Mouse (Mus musculus) embryo, embryonic 10 days (tissue): ENCODE results near the gene Fam124a.
"Not testable (repeated sequence)": the region's sequence is repeated elsewhere in the genome, so short reads cannot be mapped to it uniquely, and the experiment has no call there.

Experiments used
- DNase-seq: peaks from one replicate; pipeline ENCODE4 v3.0.0-alpha.2; 2015; ENCODE audit warnings: low spot score

Fam124a gene

GRCm38 (mm10) chr14:62555309-62555829 lies at the start of gene Fam124a:
Gene Fam124a (plus strand): TSS chr14:62555737.
- DNase-seq = peak; percentile 84

GRCm38 (mm10) chr14:62506261-62506660 lies 49.3 kb upstream of the Fam124a start:
- no peak for DNase-seq

GRCm38 (mm10) chr14:62509350-62509749 lies 46.2 kb upstream of the Fam124a start:
- DNase-seq = no peak

GRCm38 (mm10) chr14:62512845-62513244 lies 42.7 kb upstream of the Fam124a start:
- no peak for DNase-seq

GRCm38 (mm10) chr14:62530951-62531350 lies 24.6 kb upstream of the Fam124a start:
- DNase-seq = no peak

- DNase-seq = no peak
These were observed 19.4 kb upstream of the Fam124a start for GRCm38 (mm10) chr14:62536127-62536526.

GRCm38 (mm10) chr14:62536988-62537387 lies 18.5 kb upstream of the Fam124a start:
- DNase-seq = no peak

- DNase-seq = no peak
These were observed 15.7 kb upstream of the Fam124a start for GRCm38 (mm10) chr14:62539834-62540233.

GRCm38 (mm10) chr14:62541751-62542150 lies 13.8 kb upstream of the Fam124a start:
- DNase-seq = no peak

- no peak for DNase-seq
These were observed 9.2 kb upstream of the Fam124a start for GRCm38 (mm10) chr14:62546296-62546695.

GRCm38 (mm10) chr14:62546746-62547145 lies 8.8 kb upstream of the Fam124a start:
- DNase-seq = no peak

- DNase-seq = no peak
These were observed 5.4 kb upstream of the Fam124a start for GRCm38 (mm10) chr14:62550121-62550520.

GRCm38 (mm10) chr14:62552771-62553170 lies 2.8 kb upstream of the Fam124a start:
- DNase-seq = no peak

- DNase-seq = no peak
These were observed 1.8 kb upstream of the Fam124a start for GRCm38 (mm10) chr14:62553786-62554185.

GRCm38 (mm10) chr14:62555840-62556810 lies 588 bp downstream of the Fam124a start:
- peak; percentile 17 for DNase-seq

- no peak for DNase-seq
These were observed 1.6 kb downstream of the Fam124a start for GRCm38 (mm10) chr14:62557111-62557510.

- DNase-seq = peak; percentile 14
These were observed 6.6 kb downstream of the Fam124a start for GRCm38 (mm10) chr14:62561875-62562748.

GRCm38 (mm10) chr14:62563679-62564078 lies 8.1 kb downstream of the Fam124a start:
- DNase-seq = no peak

- not testable (repeated sequence) for DNase-seq
These were observed 11.3 kb downstream of the Fam124a start, which contains the start of gene Gm4131 for GRCm38 (mm10) chr14:62566821-62567220. Gene Gm4131 (minus strand): TSS chr14:62566921.

GRCm38 (mm10) chr14:62569463-62569862 lies 13.9 kb downstream of the Fam124a start:
- no peak for DNase-seq

- no peak for DNase-seq
These were observed 14.8 kb downstream of the Fam124a start for GRCm38 (mm10) chr14:62570299-62570698.

- peak; percentile 53 for DNase-seq
These were observed 17.9 kb downstream of the Fam124a start for GRCm38 (mm10) chr14:62573454-62573853.
